Mouse (Mus musculus) lung, postnatal 25 days (tissue): ENCODE data around the gene Eef1a1.
"Not testable (repeated sequence)": the region's sequence is repeated elsewhere in the genome, so short reads cannot be mapped to it uniquely, and the experiment has no call there.

Experiments
- DNase-seq: peaks from one replicate; pipeline ENCODE4 v3.0.0; 2022; ENCODE audit warnings: low spot score

The Eef1a1 gene

GRCm38 (mm10) chr9:78506722-78507077 is 17.7 kb upstream of the Eef1a1 start:
- no peak for DNase-seq

- DNase-seq = no peak
Observed at GRCm38 (mm10) chr9:78506002-78506721, 17.2 kb upstream of the Eef1a1 start.

- no peak for DNase-seq
Observed at GRCm38 (mm10) chr9:78505223-78505622, 16.3 kb upstream of the Eef1a1 start.

- DNase-seq = no peak
Observed at GRCm38 (mm10) chr9:78504679-78505078, 15.7 kb upstream of the Eef1a1 start.

- DNase-seq = no peak
Observed at GRCm38 (mm10) chr9:78504133-78504532, 15.2 kb upstream of the Eef1a1 start.

GRCm38 (mm10) chr9:78503223-78504079 is 14.5 kb upstream of the Eef1a1 start:
- DNase-seq = no peak

- no peak for DNase-seq
Observed at GRCm38 (mm10) chr9:78501284-78501683, 12.3 kb upstream of the Eef1a1 start.

- DNase-seq = no peak
Observed at GRCm38 (mm10) chr9:78500386-78500785, 11.4 kb upstream of the Eef1a1 start.

- no peak for DNase-seq
Observed at GRCm38 (mm10) chr9:78493171-78493570, 4.2 kb upstream of the Eef1a1 start.

GRCm38 (mm10) chr9:78492254-78492653 is 3.3 kb upstream of the Eef1a1 start:
- DNase-seq = no peak

- peak; percentile 24 for DNase-seq
Observed at GRCm38 (mm10) chr9:78491169-78491568, 2.2 kb upstream of the Eef1a1 start.

- not testable (repeated sequence) for DNase-seq
Observed at GRCm38 (mm10) chr9:78488021-78488420, 930 bp downstream of the Eef1a1 start.

- no peak for DNase-seq
Observed at GRCm38 (mm10) chr9:78484660-78485059, 4.3 kb downstream of the Eef1a1 start.

GRCm38 (mm10) chr9:78482386-78482785 is 6.6 kb downstream of the Eef1a1 start:
- DNase-seq = peak; percentile 16

- DNase-seq = peak; percentile 99
Observed at GRCm38 (mm10) chr9:78481423-78482331, 7.3 kb downstream of the Eef1a1 start.

- DNase-seq = peak; percentile 78
Observed at GRCm38 (mm10) chr9:78480706-78481358, 8.1 kb downstream of the Eef1a1 start.

- not testable (repeated sequence) for DNase-seq
Observed at GRCm38 (mm10) chr9:78480227-78480626, 8.7 kb downstream of the Eef1a1 start.

GRCm38 (mm10) chr9:78479308-78479707 is 9.6 kb downstream of the Eef1a1 start:
- not testable (repeated sequence) for DNase-seq

- not testable (repeated sequence) for DNase-seq
Observed at GRCm38 (mm10) chr9:78478009-78478605, 10.8 kb downstream of the Eef1a1 start.

GRCm38 (mm10) chr9:78477021-78477551 is 11.9 kb downstream of the Eef1a1 start:
- DNase-seq = peak; percentile 32

GRCm38 (mm10) chr9:78476531-78477020 is 12.4 kb downstream of the Eef1a1 start:
- no peak for DNase-seq
